Mouse (Mus musculus) lung, adult 2 months (tissue): ENCODE measurements at regions not wholly inside any gene's neighbourhood (a gene's known extent, or its start where the extent isn't known, plus 50 kb on each side); places are given as distances from the start of the nearest gene placed in this dataset.

Experiments used
- CTCF ChIP-seq: fragments of 200-500 bp; IDR thresholded peaks from 2 replicates; pipeline ENCODE4 v1.5.1; 2011; ENCODE audit warnings: mild to moderate bottlenecking, low read length, control low read depth; ENCODE audit not compliant: insufficient read depth
- POLR2A ChIP-seq: fragments of 200-500 bp; IDR thresholded peaks from 2 replicates; pipeline ENCODE4 v1.6.1; 2011; ENCODE audit warnings: low read depth, mild to moderate bottlenecking, control low read depth, low read length, borderline replicate concordance; ENCODE audit errors: extremely low read depth

- no peak for TF ChIP-seq CTCF
- no peak for TF ChIP-seq POLR2A
Observed at GRCm38 (mm10) chr16:93071726-93072125, 245.8 kb upstream of the Runx1 start.
